In the genomic region with DNA sequence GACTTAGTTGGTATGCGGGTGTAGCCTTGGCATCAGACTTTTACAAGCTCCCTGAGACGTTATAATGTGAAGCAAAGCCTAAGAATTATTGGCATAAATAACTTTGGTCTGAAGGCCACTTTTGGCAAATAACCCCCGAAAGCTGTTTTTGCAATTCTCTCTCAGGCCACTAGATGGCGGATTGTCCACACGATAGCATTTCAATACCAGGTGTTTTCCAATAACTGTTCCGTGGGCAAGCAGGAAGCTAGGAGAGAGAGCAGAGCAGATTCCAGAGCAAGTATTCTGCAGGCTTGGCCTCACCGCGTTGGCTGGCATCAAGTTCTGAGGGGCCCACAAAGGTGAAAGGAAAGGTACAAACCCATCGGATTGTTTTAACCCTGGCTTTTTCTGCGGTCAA, we compare ENCODE assay signal across 9 mouse cellular contexts. TPM values are rescaled to one million over a fixed set of nuclear protein-coding genes. Genes with fewer than 3 reads are reported as not detected.
A peak's percentile ranks its signal among the peaks of the same experiment; 100 is the strongest.
DNase-seq lines count a peak whose midpoint lies in the region; ATAC-seq and TF ChIP-seq lines count a peak whose summit lies in the region.
"Had no signal": no experiment of that assay in that cellular context is flagged by ENCODE, and none has a peak within 500 bp of the region (broad histone marks: within the 10 kb centered on the region; RNA-seq: fewer than 3 reads in every experiment).

No protein-coding gene starts in this region.

- H3K27me3 ChIP-seq in ES-Bruce4 (ENCODE audit: control insufficient read depth, insufficient read depth, low read length, poor library complexity, severe bottlenecking) = no peaks in the 10 kb centered on the region
- H3K27me3 ChIP-seq in heart, postnatal 0 days (ENCODE audit: control insufficient read depth, insufficient read depth, low read length) = no peaks in the 10 kb centered on the region
- H3K27me3 ChIP-seq: midbrain, embryonic 12.5 days had no signal

- no peak overlapping the region for H3K4me2 ChIP-seq in heart, postnatal 0 days (ENCODE audit: low read depth, low read length)
- H3K4me2 ChIP-seq: midbrain, embryonic 12.5 days had no signal

- H3K36me3 ChIP-seq in ES-Bruce4 (ENCODE audit: control insufficient read depth, insufficient read depth, low read length, poor library complexity, severe bottlenecking) = no peaks in the 10 kb centered on the region
- no peaks in the 10 kb centered on the region for H3K36me3 ChIP-seq in heart, postnatal 0 days (replicated peaks; ENCODE audit: control insufficient read depth, insufficient read depth, low read length)
- H3K36me3 ChIP-seq: midbrain, embryonic 12.5 days had no signal

- peak; percentile 84 for DNase-seq in brain, adult 2 months (ENCODE audit: low read depth, low spot score)
- DNase-seq in heart, postnatal 0 days (ENCODE audit: low spot score) = peak; percentile 63
- DNase-seq in kidney, postnatal 4 days = peak; percentile 75 to 80
- peak; percentile 56 to 61 for DNase-seq in lung, adult 18-20 months
- DNase-seq in ovary, postnatal 14 days (ENCODE audit: low spot score) = peak; percentile 72
- DNase-seq in thymus, postnatal 4 days = peak; percentile 71

- TF ChIP-seq EP300 in ES-Bruce4 (IDR thresholded peaks at IDR 0.05; ENCODE audit: insufficient read depth, low read depth, low read length) = no peak
- no peak for TF ChIP-seq EP300 in heart, postnatal 0 days (IDR thresholded peaks at IDR 0.05; ENCODE audit: low read depth)

- no peaks in the 10 kb centered on the region for H3K9me3 ChIP-seq in ES-Bruce4 (replicated peaks; ENCODE audit: control insufficient read depth, insufficient read depth, low read length, poor library complexity, severe bottlenecking)
- no peaks in the 10 kb centered on the region for H3K9me3 ChIP-seq in heart, postnatal 0 days (replicated peaks; ENCODE audit: control insufficient read depth, low read length)
- H3K9me3 ChIP-seq: midbrain, embryonic 12.5 days had no signal

- H3K27ac ChIP-seq in ES-Bruce4 (ENCODE audit: insufficient read depth, low read length) = no peak overlapping the region
- H3K27ac ChIP-seq in embryonic fibroblast, embryonic 13.5 days (ENCODE audit: insufficient read depth, low read length) = no peak overlapping the region
- no peak overlapping the region for H3K27ac ChIP-seq in heart, postnatal 0 days (ENCODE audit: low read depth)
- H3K27ac ChIP-seq: midbrain, embryonic 12.5 days had no signal

- TF ChIP-seq POLR2A in ES-Bruce4 (IDR thresholded peaks at IDR 0.05; ENCODE audit: insufficient read depth, low read length) = no peak
- no peak for TF ChIP-seq POLR2A in embryonic fibroblast, embryonic 13.5 days (IDR thresholded peaks at IDR 0.05; ENCODE audit: low read depth, low read length)

- TF ChIP-seq CTCF in ES-Bruce4 (IDR thresholded peaks at IDR 0.05; ENCODE audit: low read depth, low read length) = peak; percentile 40
- TF ChIP-seq CTCF in embryonic fibroblast, embryonic 13.5 days (IDR thresholded peaks at IDR 0.05; ENCODE audit: borderline replicate concordance, insufficient read depth, low read length) = 0 out of 2 replicates have a peak, but pooled peaks have one; percentile 8
- TF ChIP-seq CTCF in heart, postnatal 0 days (IDR thresholded peaks at IDR 0.05; ENCODE audit: low read depth) = peak; percentile 96

- no peak overlapping the region for H3K4me3 ChIP-seq in ES-Bruce4 (ENCODE audit: low read depth, low read length)
- no peak overlapping the region for H3K4me3 ChIP-seq in embryonic fibroblast, embryonic 13.5 days (ENCODE audit: insufficient read depth, low read length)
- no peak overlapping the region for H3K4me3 ChIP-seq in heart, postnatal 0 days (ENCODE audit: low read depth, low read length)
- H3K4me3 ChIP-seq: midbrain, embryonic 12.5 days had no signal

- no peak overlapping the region for H3K9ac ChIP-seq in ES-Bruce4 (ENCODE audit: low read depth, poor library complexity, severe bottlenecking)
- no peak overlapping the region for H3K9ac ChIP-seq in heart, postnatal 0 days (replicated peaks; ENCODE audit: low read depth, low read length)
- H3K9ac ChIP-seq: midbrain, embryonic 12.5 days had no signal

- H3K4me1 ChIP-seq in ES-Bruce4 (ENCODE audit: control insufficient read depth, insufficient read depth, low read length) = no peaks in the 10 kb centered on the region
- 0 out of 2 replicates have a peak, but pooled peaks cover 3% of the 10 kb centered on the region for H3K4me1 ChIP-seq in embryonic fibroblast, embryonic 13.5 days (ENCODE audit: control insufficient read depth, insufficient read depth, low read length)
- H3K4me1 ChIP-seq in heart, postnatal 0 days (ENCODE audit: control insufficient read depth, insufficient read depth) = no peaks in the 10 kb centered on the region
- H3K4me1 ChIP-seq: midbrain, embryonic 12.5 days had no signal

- ATAC-seq in heart, postnatal 0 days (ENCODE audit: insufficient read depth, low read depth) = no peak

- WGBS in heart, postnatal 0 days = 13% methylated on average over 10 of the region's 10 CpGs

RNA-seq across cellular contexts. Expression of a gene that starts 29.2 kb away (rescaled TPM):
- polyA plus RNA-seq in ES-Bruce4 (2011; ENCODE audit: insufficient read depth, insufficient read length, low read depth, missing spikeins) = 5.3 and 6.1 TPM in 2 replicates
- 3.1 and 4.4 TPM in 2 replicates for polyA plus RNA-seq in embryonic fibroblast, embryonic 13.5 days (2011; ENCODE audit: insufficient read length, low read depth, missing spikeins)
- 0.43 and 17.2 TPM in 2 replicates for total RNA-seq in heart, postnatal 0 days (2014; rRNA removed; ENCODE audit: low replicate concordance)
- 1.1 and 1.5 TPM in 2 replicates for polyA plus RNA-seq in heart, postnatal 0 days (2015; fragmentation: Nextera tagmentation; extraction: Ambion mirVana)

Comparison
In these comparisons a context has a peak if more than half of its experiments do, and no peak if none do; other contexts are left out.
1. CTCF ChIP-seq: peak in every context shown above with its lines; median percentile 96 in heart, postnatal 0 days; 40 in ES-Bruce4; 8 in embryonic fibroblast, embryonic 13.5 days.